Mouse (Mus musculus) liver, adult 2 months (tissue): ENCODE results near the gene Grik3. TPM values are rescaled to one million over a fixed set of nuclear protein-coding genes. Genes with fewer than 3 reads are reported as not detected.

Experiments
- DNase-seq: peaks from one replicate; pipeline ENCODE4 v3.0.0-alpha.2; 2011; ENCODE audit warnings: low read depth, low spot score; ENCODE audit errors: extremely low read depth
- H3K27ac ChIP-seq: fragments of 200-500 bp; replicated peaks from 2 replicates; pipeline ENCODE4 v1.5.1; 2012; ENCODE audit warnings: low read depth, mild to moderate bottlenecking, control low read depth, inconsistent platforms, low read length; ENCODE audit not compliant: insufficient read depth
- H3K27me3 ChIP-seq: fragments of 200-500 bp; 2 replicates; pipeline ENCODE4 v1.6.1; 2012; ENCODE audit warnings: mild to moderate bottlenecking, moderate library complexity, low read length, inconsistent platforms; ENCODE audit not compliant: control insufficient read depth, insufficient read depth
- H3K36me3 ChIP-seq: fragments of 200-500 bp; 2 replicates; pipeline ENCODE4 v1.6.1; 2012; ENCODE audit warnings: low read length, inconsistent platforms; ENCODE audit not compliant: control insufficient read depth, insufficient read depth
- H3K4me1 ChIP-seq: fragments of 200-500 bp; 2 replicates; pipeline ENCODE4 v1.6.1; 2011; ENCODE audit warnings: low read length; ENCODE audit not compliant: control insufficient read depth, insufficient read depth
- H3K4me3 ChIP-seq: fragments of 200-500 bp; 2 replicates; pipeline ENCODE4 v1.5.1; 2011; ENCODE audit warnings: low read depth, mild to moderate bottlenecking, control low read depth, low read length, moderate library complexity; ENCODE audit not compliant: insufficient read depth
- H3K79me2 ChIP-seq: fragments of 200-500 bp; 2 replicates; pipeline ENCODE4 v1.6.1; 2012; ENCODE audit warnings: inconsistent platforms, mild to moderate bottlenecking, low read length, moderate library complexity; ENCODE audit not compliant: control insufficient read depth, insufficient read depth
- H3K9ac ChIP-seq: fragments of 200-500 bp; 2 replicates; pipeline ENCODE4 v1.6.1; 2012; ENCODE audit warnings: low read depth, mild to moderate bottlenecking, control low read depth, inconsistent platforms, low read length
- CTCF ChIP-seq: fragments of 200-500 bp; IDR thresholded peaks from 2 replicates; pipeline ENCODE4 v1.5.1; 2011; ENCODE audit warnings: low read depth, low read length, control low read depth
- POLR2A ChIP-seq: fragments of 200-500 bp; IDR thresholded peaks from 2 replicates; pipeline ENCODE4 v1.6.1; 2011; ENCODE audit warnings: low read length, control low read depth; ENCODE audit not compliant: insufficient read depth; ENCODE audit errors: extremely low read depth
- whole genome bisulfite sequencing: fragments of 180-500 bp; shearing (Covaris S2); methylation state at CpG from one replicate; pipeline ENCODE4 v1.1.7; 2018; 5-methylcytosine and 5-hydroxymethylcytosine counted together
- polyA plus RNA-seq: library from polyadenylated mRNA; depleted of rRNA; stranded (reverse); fragments of >200 nt; gene quantifications from 2 replicates; pipeline ENCODE4 v1.2.3, GENCODE M21; 2012
- total RNA-seq: library from RNA; depleted of rRNA; stranded (reverse); fragments of >200 nt; gene quantifications from 2 replicates; pipeline ENCODE4 v1.2.3, GENCODE M21; 2014

Gene Grik3
- total and polyA plus RNA-seq, 2 experiments, result 0.04 TPM; not detected in 1

DNA sequence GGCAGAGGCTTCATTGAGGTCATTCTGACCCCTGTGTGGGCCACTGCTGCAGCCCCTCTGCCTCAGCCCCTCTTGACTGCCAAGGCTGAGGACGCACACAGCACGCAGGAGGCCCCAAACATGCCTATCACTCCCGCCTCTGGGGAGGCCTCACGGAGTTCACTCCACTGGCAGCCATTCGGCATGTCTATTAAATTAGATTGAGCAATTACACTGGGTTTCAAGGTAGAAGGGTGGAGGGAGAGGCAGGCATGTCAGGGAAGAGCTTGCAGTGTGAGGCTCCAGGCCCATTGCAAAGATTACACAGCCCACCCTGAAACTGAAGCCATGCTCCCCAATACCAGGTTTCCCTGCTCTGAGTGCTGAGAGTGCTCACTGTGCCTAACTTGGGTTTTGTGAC, 34.0 kb upstream of the Grik3 start:
- no peaks in the 10 kb centered on the region for H3K27me3 ChIP-seq
- no peaks in the 10 kb centered on the region for H3K36me3 ChIP-seq
- H3K9ac ChIP-seq, result no peak overlapping the region
- no peaks in the 10 kb centered on the region for H3K79me2 ChIP-seq
- DNase-seq, result peak; percentile 19
- H3K4me3 ChIP-seq, result no peak overlapping the region
- TF ChIP-seq POLR2A (no peak), CTCF (no peak)
- no peaks in the 10 kb centered on the region for H3K4me1 ChIP-seq
- H3K27ac ChIP-seq, result no peak overlapping the region
- 66% methylated on average over 5 of the region's 5 CpGs for WGBS

DNA sequence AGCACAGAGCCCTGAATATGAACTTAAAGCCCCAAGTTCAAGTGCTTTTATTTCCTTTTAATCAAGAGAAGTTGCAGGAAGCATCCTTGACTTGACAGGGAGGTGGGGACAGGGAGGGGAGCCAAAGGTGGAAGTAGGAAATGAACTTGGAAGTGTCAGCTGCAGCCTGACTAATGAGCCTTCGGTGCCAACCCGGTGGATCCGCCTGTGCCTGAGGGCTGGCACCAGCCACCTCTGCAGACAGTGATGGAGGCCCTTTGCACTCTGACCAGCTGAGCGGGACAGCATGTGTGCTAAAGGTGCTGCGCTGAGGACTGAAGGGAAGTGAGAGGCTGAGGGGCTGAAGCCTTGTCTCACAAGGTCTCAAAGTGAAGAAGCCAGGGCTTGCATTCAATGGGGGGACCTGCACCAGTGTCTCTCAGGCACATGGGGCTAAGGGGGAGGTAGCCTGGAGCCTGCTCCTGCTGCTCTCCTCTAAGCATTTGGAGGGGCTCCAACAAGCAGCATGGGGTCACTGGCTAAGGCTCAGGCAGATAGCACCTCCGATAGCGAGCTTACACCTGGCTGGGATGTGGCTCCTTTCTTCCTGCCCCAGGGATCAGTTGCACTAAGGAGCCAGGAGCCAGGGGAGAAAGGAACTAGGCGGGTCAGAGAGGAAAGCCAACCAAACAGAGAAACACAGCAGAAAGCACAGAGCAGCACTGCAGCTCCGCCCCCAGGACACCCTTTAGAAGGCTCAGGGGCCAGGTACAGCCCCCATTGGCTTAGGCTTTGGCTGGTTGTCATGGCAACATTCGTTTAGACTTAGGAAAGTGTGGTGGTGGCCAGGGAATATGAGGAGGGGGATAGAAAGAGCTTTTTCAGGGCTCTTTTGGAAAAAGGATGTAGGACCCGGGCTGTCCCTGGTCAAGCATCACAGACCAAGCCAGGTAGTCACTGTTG, 33.1 kb upstream of the Grik3 start:
- H3K9ac ChIP-seq, result no peak overlapping the region
- peak; percentile 58 for DNase-seq
- TF ChIP-seq POLR2A (no peak), CTCF (no peak)

DNA sequence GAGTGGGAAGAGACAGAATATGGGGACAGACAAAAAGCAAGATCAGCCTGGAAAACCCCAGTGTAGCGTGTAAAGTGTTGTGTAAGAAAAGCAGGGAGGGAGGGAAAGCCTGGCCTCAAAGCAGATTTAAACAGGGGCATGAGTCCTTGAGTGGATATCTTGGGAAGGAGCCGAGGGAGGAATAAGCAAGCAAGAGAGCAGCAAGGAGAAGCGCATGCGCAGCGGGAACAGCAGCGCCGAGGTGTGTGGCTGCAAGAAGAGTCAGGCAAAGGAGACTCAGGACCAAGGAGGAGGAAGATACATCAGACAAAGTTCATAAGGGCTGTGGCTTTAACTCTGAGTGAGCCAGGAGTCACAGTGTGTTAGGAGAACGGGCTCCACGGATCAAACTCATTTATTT, 30.7 kb upstream of the Grik3 start:
- Histone ChIP-seq H3K36me3 (no peaks in the 10 kb centered on the region), H3K9ac (no peak overlapping the region), H3K4me3 (no peak overlapping the region), H3K79me2 (no peaks in the 10 kb centered on the region), H3K27me3 (no peaks in the 10 kb centered on the region), H3K4me1 (no peaks in the 10 kb centered on the region), H3K27ac (no peak overlapping the region)
- 78% methylated on average over 9 of the region's 9 CpGs for WGBS
- no peak for TF ChIP-seq POLR2A
- no peak for TF ChIP-seq CTCF
- DNase-seq, result no peak

More for the DNA sequence above, 33.1 kb upstream of the Grik3 start:
- no peaks in the 10 kb centered on the region for H3K27me3 ChIP-seq
- no peak overlapping the region for H3K4me3 ChIP-seq
- H3K79me2 ChIP-seq, result no peaks in the 10 kb centered on the region
- H3K4me1 ChIP-seq, result no peaks in the 10 kb centered on the region
- no peaks in the 10 kb centered on the region for H3K36me3 ChIP-seq
- H3K27ac ChIP-seq, result no peak overlapping the region
- WGBS, result 20% methylated on average over 11 of the region's 11 CpGs

DNA sequence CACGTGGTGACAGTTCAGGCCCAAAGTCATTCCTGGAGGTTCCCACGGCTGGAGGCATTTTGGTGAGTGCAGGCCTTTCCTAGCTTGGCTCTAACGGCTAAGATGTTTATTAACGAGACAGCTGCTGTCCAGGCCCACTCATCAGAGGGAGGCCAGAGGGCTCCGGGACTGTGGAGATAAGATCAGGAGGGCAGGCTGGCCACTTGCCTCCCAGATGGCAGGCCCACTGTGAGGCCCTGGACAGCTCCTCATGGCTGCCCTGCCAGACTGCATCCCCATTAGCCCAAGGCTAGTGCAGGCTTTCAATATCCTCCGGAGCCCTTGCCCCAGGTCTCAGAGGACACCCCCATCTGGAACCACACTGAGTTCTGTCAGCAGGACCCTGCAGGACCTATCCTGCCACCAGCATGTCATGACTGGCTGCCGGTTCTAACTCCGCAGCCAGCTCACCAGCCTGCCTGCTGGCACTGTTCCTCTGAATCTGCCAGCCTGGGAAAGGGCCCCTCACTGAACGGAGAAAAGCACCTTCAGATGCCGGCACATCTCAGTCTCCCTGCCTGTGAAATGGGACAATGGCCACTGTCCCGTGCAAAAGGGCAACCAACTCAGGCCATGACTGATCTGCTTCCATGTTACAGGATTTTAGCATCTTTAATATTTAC, 20.7 kb upstream of the Grik3 start:
- TF ChIP-seq CTCF (no peak), POLR2A (no peak)
- no peaks in the 10 kb centered on the region for H3K36me3 ChIP-seq
- H3K4me3 ChIP-seq, result no peak overlapping the region
- H3K27ac ChIP-seq, result no peak overlapping the region
- no peak overlapping the region for H3K9ac ChIP-seq
- H3K27me3 ChIP-seq, result no peaks in the 10 kb centered on the region
- DNase-seq, result no peak
- WGBS, result 47% methylated on average over 11 of the region's 11 CpGs
- H3K4me1 ChIP-seq, result no peaks in the 10 kb centered on the region
- no peaks in the 10 kb centered on the region for H3K79me2 ChIP-seq

DNA sequence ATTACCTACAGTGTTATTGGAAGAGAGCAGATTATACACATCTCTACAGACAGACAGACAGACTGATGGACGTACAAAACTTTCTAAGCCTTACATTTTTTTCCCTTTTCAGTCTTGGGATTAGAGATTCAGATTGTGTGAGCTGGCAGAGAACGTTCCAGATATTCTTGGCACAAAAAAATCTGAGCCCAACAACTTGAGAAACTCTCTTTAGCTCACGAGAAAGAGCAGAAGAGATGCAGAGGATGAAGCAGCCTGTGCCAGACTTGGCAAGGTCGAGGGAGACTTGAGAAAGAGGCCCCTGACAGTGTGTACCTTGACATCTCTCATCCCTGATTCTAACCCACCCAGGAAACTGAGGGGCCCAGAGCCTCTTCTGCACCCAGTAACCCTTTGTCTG, 15.6 kb upstream of the Grik3 start:
- DNase-seq, result no peak
- H3K36me3 ChIP-seq, result no peaks in the 10 kb centered on the region
- H3K4me1 ChIP-seq, result no peaks in the 10 kb centered on the region
- no peak overlapping the region for H3K27ac ChIP-seq
- H3K79me2 ChIP-seq, result no peaks in the 10 kb centered on the region
- no peak overlapping the region for H3K9ac ChIP-seq
- no peak overlapping the region for H3K4me3 ChIP-seq
- TF ChIP-seq POLR2A (no peak), CTCF (no peak)
- 57% methylated on average over 4 of the region's 4 CpGs for WGBS
- H3K27me3 ChIP-seq, result no peaks in the 10 kb centered on the region
